Mouse (Mus musculus) CH12.LX (cell line): ENCODE measurements at regions not wholly inside any gene's neighbourhood (a gene's known extent, or its start where the extent isn't known, plus 50 kb on each side); places are given as distances from the start of the nearest gene placed in this dataset.

Experiments
- BHLHE40 ChIP-seq: IDR thresholded peaks from 2 replicates; pipeline ENCODE4 v1.6.1; 2011; ENCODE audit warnings: mild to moderate bottlenecking, low read depth, low read length, improper control_type of control experiment
- CTCF ChIP-seq, 2 experiments: IDR thresholded peaks in 1 of 2; conservative IDR thresholded peaks in 1 of 2; 2 replicates each; pipeline ENCODE4 v1.5.1; 2011 to 2012; ENCODE audit warnings: low read depth in 2 of 2, low read length in 2 of 2, improper control_type of control experiment in 1 of 2, inconsistent platforms in 1 of 2, mild to moderate bottlenecking in 1 of 2, moderate library complexity in 1 of 2
- EP300 ChIP-seq: IDR thresholded peaks from 2 replicates; pipeline ENCODE4 v1.6.1; 2011; ENCODE audit warnings: low read length, improper control_type of control experiment
- MAFK ChIP-seq: IDR thresholded peaks from 2 replicates; pipeline ENCODE4 v1.6.1; 2011; ENCODE audit warnings: low read length, improper control_type of control experiment; ENCODE audit not compliant: insufficient replicate concordance
- POLR2A ChIP-seq: IDR thresholded peaks from 2 replicates; pipeline ENCODE4 v1.6.1; 2011; ENCODE audit warnings: low read depth, mild to moderate bottlenecking, improper control_type of control experiment, low read length
- TBP ChIP-seq: conservative IDR thresholded peaks from 2 replicates; pipeline ENCODE4 v1.6.1; 2011; ENCODE audit warnings: low read depth, low read length, improper control_type of control experiment
- TCF12 ChIP-seq: IDR thresholded peaks from 2 replicates; pipeline ENCODE4 v1.6.1; 2014; ENCODE audit warnings: low read depth, mild to moderate bottlenecking, inconsistent platforms, low read length, improper control_type of control experiment
- USF1 ChIP-seq: IDR thresholded peaks from 2 replicates; pipeline ENCODE4 v1.6.1; 2014; ENCODE audit warnings: low read depth, mild to moderate bottlenecking, inconsistent platforms, low read length, improper control_type of control experiment

DNA sequence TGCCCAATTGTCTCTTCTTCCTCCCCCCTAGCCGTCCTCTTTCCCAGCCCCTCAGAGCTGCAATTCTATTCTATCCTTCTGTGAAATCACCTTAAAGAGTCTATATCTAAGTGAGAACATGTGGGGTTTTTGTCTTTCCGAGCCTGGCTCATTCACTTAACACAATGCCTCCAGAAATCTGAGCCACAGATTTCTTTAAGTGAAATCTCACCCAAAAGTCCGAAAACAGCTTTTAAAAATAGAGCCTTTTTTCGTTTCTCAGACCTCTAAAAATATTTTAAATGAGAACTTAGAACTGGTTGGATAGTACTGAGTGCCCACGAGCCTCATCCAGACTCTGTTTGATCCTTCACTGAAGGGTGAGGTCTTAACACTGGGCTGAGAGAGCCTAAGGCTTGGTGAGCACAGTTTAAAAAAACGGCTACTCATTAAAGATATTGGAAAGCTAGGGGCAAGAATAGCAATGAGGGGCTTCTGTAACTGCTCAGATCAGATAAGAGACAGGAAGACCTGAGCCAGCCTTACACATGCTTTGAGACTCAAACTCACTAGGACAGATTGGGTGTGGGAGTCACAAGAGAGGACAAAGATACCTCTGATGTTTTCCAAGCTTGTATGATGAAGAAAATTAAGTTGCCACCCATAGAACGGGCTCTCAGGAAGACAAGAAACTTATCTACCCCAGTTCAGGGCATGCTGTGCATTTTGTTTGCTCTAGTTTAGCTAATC is 427.3 kb downstream of the Prss52 start:
- no peak for TF ChIP-seq POLR2A
- TF ChIP-seq USF1: no peak
- TF ChIP-seq CTCF (conservative IDR thresholded peaks at IDR 0.05 in 1 of 2, IDR thresholded peaks at IDR 0.05 in 1 of 2; ENCODE audit: low read depth in 2 of 2, low read length in 2 of 2): no peak
- TF ChIP-seq EP300: no peak
- TF ChIP-seq TCF12: no peak
- no peak for TF ChIP-seq TBP
- TF ChIP-seq MAFK: no peak
- no peak for TF ChIP-seq BHLHE40
